Mouse (Mus musculus) thymus, postnatal 0 days (tissue): ENCODE data around the gene Frzb. TPM values are rescaled to one million over a fixed set of nuclear protein-coding genes. Genes with fewer than 3 reads are reported as not detected.

Experiments used
- DNase-seq: peaks from one replicate; pipeline ENCODE4 v3.0.0-alpha.2; 2015; ENCODE audit warnings: low spot score
- polyA plus RNA-seq: library from polyadenylated mRNA; unstranded; fragments of >200 nt; fragmentation: Nextera tagmentation; extraction: Ambion mirVana; gene quantifications from 2 replicates; pipeline ENCODE4 v1.2.1, GENCODE M21; 2015

Frzb gene
- polyA plus RNA-seq, 1 experiment from 2014 or later = 0.10 TPM

- DNase-seq = no peak
Observed at GRCm38 (mm10) chr2:80430357-80431053, 16.9 kb downstream of the Frzb start.

- no peak for DNase-seq
Observed at GRCm38 (mm10) chr2:80423116-80423515, 24.3 kb downstream of the Frzb start.

DNA sequence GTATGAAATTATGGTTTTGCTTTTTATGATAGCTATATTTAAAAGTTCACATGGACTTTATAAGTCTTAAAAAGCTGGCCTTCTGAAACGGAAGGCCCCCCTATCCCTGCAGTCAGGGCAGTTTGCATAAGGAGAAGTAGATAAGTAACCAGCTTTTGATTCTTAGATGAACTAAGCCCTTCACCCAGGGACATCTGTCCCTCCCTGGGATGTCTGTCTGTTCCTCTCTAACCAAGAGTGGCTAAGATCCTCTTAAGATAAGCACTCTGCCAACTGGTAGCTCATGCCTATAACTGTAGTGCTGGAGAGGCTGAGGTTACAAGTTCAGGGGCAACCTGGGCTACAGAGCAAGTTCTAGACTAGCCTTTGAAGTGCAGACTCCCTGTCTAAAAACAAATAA is 25.4 kb downstream of the Frzb start:
- no peak for DNase-seq

- no peak for DNase-seq
Observed at GRCm38 (mm10) chr2:80416286-80416685, 31.1 kb downstream of the Frzb start.

DNA sequence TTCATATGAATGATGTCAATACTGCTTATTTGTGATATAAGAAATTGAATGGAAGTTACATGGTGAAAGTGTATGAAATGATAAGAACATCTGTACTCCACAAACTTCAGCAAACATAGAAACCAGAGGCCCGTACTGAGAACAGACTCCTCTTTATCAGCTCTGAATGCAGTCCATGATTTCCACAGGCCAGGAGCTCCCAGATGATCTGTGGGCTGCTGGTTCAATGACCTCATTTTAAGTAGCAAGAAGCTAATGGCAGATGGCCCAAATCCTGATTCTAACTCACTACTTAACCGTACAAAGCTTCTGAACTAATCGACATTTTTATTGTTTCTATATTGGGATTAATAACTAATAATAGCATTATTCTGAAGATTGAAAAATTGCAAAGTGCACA is 33.0 kb downstream of the Frzb start:
- no peak for DNase-seq

- DNase-seq = no peak
Observed at GRCm38 (mm10) chr2:80413124-80413523, 34.3 kb downstream of the Frzb start.

- DNase-seq = no peak
Observed at GRCm38 (mm10) chr2:80409893-80410574, 37.4 kb downstream of the Frzb start.

- no peak for DNase-seq
Observed at GRCm38 (mm10) chr2:80404770-80405169, 42.7 kb downstream of the Frzb start.

DNA sequence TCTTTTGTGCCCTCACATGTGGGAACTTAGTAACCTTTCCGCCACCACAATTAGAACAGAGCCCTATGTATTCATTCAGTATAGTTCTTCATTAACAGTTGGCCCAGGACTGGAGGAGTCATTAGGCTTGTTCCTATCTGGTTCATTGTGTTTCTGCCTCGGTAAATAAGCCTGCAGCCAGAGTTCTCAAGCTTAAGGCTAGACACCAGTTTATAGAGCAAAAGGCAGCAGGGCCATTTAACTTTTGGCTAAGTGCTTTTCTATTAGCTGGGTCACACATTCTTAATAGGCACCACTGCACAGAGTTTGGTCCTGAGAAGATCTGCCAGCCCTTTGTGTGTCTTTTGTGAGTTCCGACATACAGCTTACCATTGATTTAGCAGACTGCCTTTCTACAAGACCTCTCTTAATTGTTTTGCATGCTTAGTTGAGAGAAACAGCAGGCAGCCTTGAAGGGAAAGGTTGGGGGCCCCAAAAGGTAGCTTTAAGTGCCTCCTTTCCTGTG is 48.8 kb downstream of the Frzb start:
- DNase-seq = no peak

- no peak for DNase-seq
Observed at GRCm38 (mm10) chr2:80396864-80397263, 50.6 kb downstream of the Frzb start.

DNA sequence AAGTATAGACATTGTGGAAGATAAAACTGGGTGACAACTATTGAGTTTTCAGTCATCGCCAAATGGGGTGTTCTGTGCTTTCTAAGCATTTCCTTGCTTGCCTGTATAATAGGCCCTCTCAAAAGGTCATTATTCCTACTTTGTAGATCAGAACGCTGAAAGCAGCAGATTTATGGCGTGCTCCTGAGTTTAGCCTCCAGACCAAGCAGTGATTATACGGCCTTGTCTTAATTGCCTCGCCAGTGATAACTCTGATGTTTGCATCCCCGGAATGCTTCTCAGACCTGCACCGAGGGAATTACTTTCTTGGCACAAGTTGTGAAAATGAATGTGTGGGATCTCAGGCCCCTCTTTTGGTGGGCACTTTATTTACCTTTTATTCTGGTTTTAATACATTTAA is 51.4 kb downstream of the Frzb start:
- no peak for DNase-seq

GRCm38 (mm10) chr2:80388341-80388740 is 59.1 kb downstream of the Frzb start:
- DNase-seq = no peak

GRCm38 (mm10) chr2:80387668-80388067 is 59.8 kb downstream of the Frzb start:
- no peak for DNase-seq

- no peak for DNase-seq
Observed at GRCm38 (mm10) chr2:80386255-80386654, 61.2 kb downstream of the Frzb start.

- DNase-seq = no peak
Observed at GRCm38 (mm10) chr2:80384447-80384846, 63.0 kb downstream of the Frzb start.

DNA sequence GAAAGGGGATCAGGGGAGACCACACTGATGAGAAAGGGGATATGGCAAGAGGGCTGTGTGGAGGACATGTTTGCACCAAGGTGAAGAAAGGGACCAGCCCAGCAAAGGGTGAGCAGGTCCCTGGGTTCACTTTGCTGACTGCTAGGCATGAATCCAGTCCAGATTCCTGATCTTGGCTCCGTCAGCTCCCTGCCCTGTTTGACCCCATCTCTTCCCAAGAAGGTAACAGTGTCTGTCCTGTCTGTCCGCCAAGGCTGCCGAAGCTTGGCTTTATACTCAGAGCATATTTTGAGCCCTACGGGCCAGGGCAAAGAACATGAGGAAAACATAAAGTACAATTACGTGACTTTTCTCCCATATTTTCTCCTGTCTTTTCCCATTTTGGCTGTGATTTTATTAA is 67.6 kb downstream of the Frzb start:
- no peak for DNase-seq

GRCm38 (mm10) chr2:80374892-80375291 is 72.5 kb downstream of the Frzb start:
- DNase-seq = no peak

DNA sequence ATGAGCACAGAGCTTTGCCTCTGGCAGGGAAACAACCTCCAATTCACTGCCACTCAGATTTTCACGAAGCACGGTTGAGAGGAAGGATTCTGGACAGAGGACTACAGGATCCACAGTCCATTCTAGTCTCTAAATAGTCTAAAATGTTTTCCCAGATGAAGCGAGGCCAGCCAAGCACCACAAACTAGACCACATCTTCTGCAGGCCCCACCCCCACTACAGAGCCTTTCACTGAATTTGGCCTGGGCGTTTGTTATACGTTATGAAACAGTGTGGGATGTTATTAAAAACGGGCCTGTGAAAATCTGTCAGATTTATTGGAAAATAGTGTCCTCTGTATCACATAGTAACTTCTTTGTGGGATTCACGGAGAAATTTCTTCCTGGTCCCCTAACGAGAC is 76.0 kb downstream of the Frzb start:
- no peak for DNase-seq

Other genes with a start within 250 kb of the Frzb start
- gene Prdx6b, start 155.2 kb downstream of the Frzb start, polyA plus RNA-seq = not detected in 2 replicates
- 45.4 and 47.5 TPM in 2 replicates for gene Dnajc10, start 132.2 kb downstream of the Frzb start, polyA plus RNA-seq
- 15.0 and 16.7 TPM in 2 replicates for gene Nckap1, start 133.8 kb upstream of the Frzb start, polyA plus RNA-seq
- 16.7 and 21.2 TPM in 2 replicates for gene Dusp19, start 169.4 kb upstream of the Frzb start, polyA plus RNA-seq
- gene Nup35, start 169.6 kb upstream of the Frzb start, polyA plus RNA-seq = 42.7 and 45.2 TPM in 2 replicates